Mouse (Mus musculus): ENCODE measurements around the gene Slco4a1. TPM values are rescaled to one million over a fixed set of nuclear protein-coding genes. Genes with fewer than 3 reads are reported as not detected.

Slco4a1 gene
- polyA plus RNA-seq, 1 experiment from 2014 or later, result 0.86 TPM

- no peak for ATAC-seq (ENCODE audit: low read depth)
- Histone ChIP-seq H3K4me3 (ENCODE audit: low read depth, low read length) (no peak overlapping the region), H3K27me3 (ENCODE audit: control insufficient read depth, insufficient read depth, low read depth, low read length) (no peaks in the 10 kb centered on the region), H3K4me1 (ENCODE audit: control insufficient read depth, low read depth, low read length) (no peaks in the 10 kb centered on the region), H3K9me3 (replicated peaks; ENCODE audit: control insufficient read depth, low read length) (no peaks in the 10 kb centered on the region), H3K36me3 (ENCODE audit: control insufficient read depth, insufficient read depth) (no peaks in the 10 kb centered on the region), H3K4me2 (ENCODE audit: low read depth, low read length) (no peak overlapping the region), H3K9ac (ENCODE audit: low read depth, low read length) (no peak overlapping the region), H3K27ac (ENCODE audit: low read length) (no peak overlapping the region)
- WGBS (ENCODE audit: insufficient replicate concordance), result 71% methylated on average over 14 of the region's 14 CpGs
Observed at GRCm38 (mm10) chr2:180508455-180509115, 52.5 kb downstream of the Slco4a1 start.

- ATAC-seq (ENCODE audit: low read depth), result no peak
- 60% methylated on average over 5 of the region's 5 CpGs for WGBS (ENCODE audit: insufficient replicate concordance)
- no peak overlapping the region for H3K27ac ChIP-seq (ENCODE audit: low read length)
Observed at GRCm38 (mm10) chr2:180510867-180511266, 54.8 kb downstream of the Slco4a1 start.

GRCm38 (mm10) chr2:180511875-180512661 is 56.0 kb downstream of the Slco4a1 start:
- Histone ChIP-seq H3K36me3 (ENCODE audit: control insufficient read depth, insufficient read depth) (no peaks in the 10 kb centered on the region), H3K27me3 (ENCODE audit: control insufficient read depth, insufficient read depth, low read depth, low read length) (no peaks in the 10 kb centered on the region), H3K9me3 (replicated peaks; ENCODE audit: control insufficient read depth, low read length) (no peaks in the 10 kb centered on the region), H3K4me3 (ENCODE audit: low read depth, low read length) (no peak overlapping the region), H3K4me2 (ENCODE audit: low read depth, low read length) (no peak overlapping the region), H3K9ac (ENCODE audit: low read depth, low read length) (no peak overlapping the region), H3K4me1 (ENCODE audit: control insufficient read depth, low read depth, low read length) (no peaks in the 10 kb centered on the region), H3K27ac (ENCODE audit: low read length) (no peak overlapping the region)
- WGBS (ENCODE audit: insufficient replicate concordance), result 31% methylated on average over 13 of the region's 13 CpGs
- no peak for ATAC-seq (ENCODE audit: low read depth)

More at GRCm38 (mm10) chr2:180510867-180511266, 54.8 kb downstream of the Slco4a1 start:
- no peaks in the 10 kb centered on the region for H3K27me3 ChIP-seq (ENCODE audit: control insufficient read depth, insufficient read depth, low read depth, low read length)
- H3K4me1 ChIP-seq (ENCODE audit: control insufficient read depth, low read depth, low read length), result no peaks in the 10 kb centered on the region
- no peak overlapping the region for H3K4me3 ChIP-seq (ENCODE audit: low read depth, low read length)
- H3K9me3 ChIP-seq (replicated peaks; ENCODE audit: control insufficient read depth, low read length), result no peaks in the 10 kb centered on the region
- H3K36me3 ChIP-seq (ENCODE audit: control insufficient read depth, insufficient read depth), result no peaks in the 10 kb centered on the region
- no peak overlapping the region for H3K9ac ChIP-seq (ENCODE audit: low read depth, low read length)
- no peak overlapping the region for H3K4me2 ChIP-seq (ENCODE audit: low read depth, low read length)

- H3K4me1 ChIP-seq (ENCODE audit: control insufficient read depth, low read depth, low read length), result no peaks in the 10 kb centered on the region
- no peaks in the 10 kb centered on the region for H3K9me3 ChIP-seq (replicated peaks; ENCODE audit: control insufficient read depth, low read length)
- no peaks in the 10 kb centered on the region for H3K36me3 ChIP-seq (ENCODE audit: control insufficient read depth, insufficient read depth)
- no peak overlapping the region for H3K27ac ChIP-seq (ENCODE audit: low read length)
- H3K4me3 ChIP-seq (ENCODE audit: low read depth, low read length), result no peak overlapping the region
- H3K4me2 ChIP-seq (ENCODE audit: low read depth, low read length), result no peak overlapping the region
- ATAC-seq (ENCODE audit: low read depth), result no peak
- no peaks in the 10 kb centered on the region for H3K27me3 ChIP-seq (ENCODE audit: control insufficient read depth, insufficient read depth, low read depth, low read length)
- WGBS (ENCODE audit: insufficient replicate concordance), result 54% methylated on average over 3 of the region's 3 CpGs
- no peak overlapping the region for H3K9ac ChIP-seq (ENCODE audit: low read depth, low read length)
Observed at GRCm38 (mm10) chr2:180513019-180513418, 57.0 kb downstream of the Slco4a1 start.

- Histone ChIP-seq H3K4me2 (ENCODE audit: low read depth, low read length) (no peak overlapping the region), H3K4me3 (ENCODE audit: low read depth, low read length) (no peak overlapping the region), H3K4me1 (ENCODE audit: control insufficient read depth, low read depth, low read length) (no peaks in the 10 kb centered on the region), H3K9ac (ENCODE audit: low read depth, low read length) (no peak overlapping the region), H3K27me3 (ENCODE audit: control insufficient read depth, insufficient read depth, low read depth, low read length) (no peaks in the 10 kb centered on the region), H3K36me3 (ENCODE audit: control insufficient read depth, insufficient read depth) (no peaks in the 10 kb centered on the region), H3K9me3 (replicated peaks; ENCODE audit: control insufficient read depth, low read length) (no peaks in the 10 kb centered on the region), H3K27ac (ENCODE audit: low read length) (no peak overlapping the region)
- no peak for ATAC-seq (ENCODE audit: low read depth)
- WGBS (ENCODE audit: insufficient replicate concordance), result 32% methylated on average over 4 of the region's 4 CpGs
Observed at GRCm38 (mm10) chr2:180513835-180514234, 57.8 kb downstream of the Slco4a1 start.

GRCm38 (mm10) chr2:180521437-180522221 is 65.6 kb downstream of the Slco4a1 start:
- Histone ChIP-seq H3K27me3 (ENCODE audit: control insufficient read depth, insufficient read depth, low read depth, low read length) (no peaks in the 10 kb centered on the region; the same call in 1 of the 2 replicates), H3K36me3 (ENCODE audit: control insufficient read depth, insufficient read depth) (no peaks in the 10 kb centered on the region), H3K9ac (ENCODE audit: low read depth, low read length) (no peak overlapping the region), H3K27ac (ENCODE audit: low read length) (no peak overlapping the region), H3K4me2 (ENCODE audit: low read depth, low read length) (no peak overlapping the region), H3K9me3 (replicated peaks; ENCODE audit: control insufficient read depth, low read length) (no peaks in the 10 kb centered on the region), H3K4me1 (ENCODE audit: control insufficient read depth, low read depth, low read length) (no peaks in the 10 kb centered on the region), H3K4me3 (ENCODE audit: low read depth, low read length) (no peak overlapping the region)
- WGBS (ENCODE audit: insufficient replicate concordance), result 48% methylated on average over 5 of the region's 5 CpGs
- ATAC-seq (ENCODE audit: low read depth), result no peak

- WGBS (ENCODE audit: insufficient replicate concordance), result 34% methylated on average over 4 of the region's 4 CpGs
- no peaks in the 10 kb centered on the region for H3K4me1 ChIP-seq (ENCODE audit: control insufficient read depth, low read depth, low read length)
- H3K9me3 ChIP-seq (replicated peaks; ENCODE audit: control insufficient read depth, low read length), result no peaks in the 10 kb centered on the region
- no peak overlapping the region for H3K9ac ChIP-seq (ENCODE audit: low read depth, low read length)
- H3K27me3 ChIP-seq (ENCODE audit: control insufficient read depth, insufficient read depth, low read depth, low read length), result peaks cover 3% of the 10 kb centered on the region
- no peak overlapping the region for H3K27ac ChIP-seq (ENCODE audit: low read length)
- H3K4me2 ChIP-seq (ENCODE audit: low read depth, low read length), result no peak overlapping the region
- no peaks in the 10 kb centered on the region for H3K36me3 ChIP-seq (ENCODE audit: control insufficient read depth, insufficient read depth)
- no peak overlapping the region for H3K4me3 ChIP-seq (ENCODE audit: low read depth, low read length)
- no peak for ATAC-seq (ENCODE audit: low read depth)
Observed at GRCm38 (mm10) chr2:180522825-180523224, 66.8 kb downstream of the Slco4a1 start.
